Mouse (Mus musculus): Measurements from ENCODE around the gene Olfr986. TPM values are rescaled to one million over a fixed set of nuclear protein-coding genes. Genes with fewer than 3 reads are reported as not detected.

Gene Olfr986
- total RNA-seq (2014; rRNA removed) (not detected in 2 replicates), polyA plus RNA-seq (2015; fragmentation: Nextera tagmentation; extraction: Ambion mirVana) (not detected in 2 replicates)

DNA sequence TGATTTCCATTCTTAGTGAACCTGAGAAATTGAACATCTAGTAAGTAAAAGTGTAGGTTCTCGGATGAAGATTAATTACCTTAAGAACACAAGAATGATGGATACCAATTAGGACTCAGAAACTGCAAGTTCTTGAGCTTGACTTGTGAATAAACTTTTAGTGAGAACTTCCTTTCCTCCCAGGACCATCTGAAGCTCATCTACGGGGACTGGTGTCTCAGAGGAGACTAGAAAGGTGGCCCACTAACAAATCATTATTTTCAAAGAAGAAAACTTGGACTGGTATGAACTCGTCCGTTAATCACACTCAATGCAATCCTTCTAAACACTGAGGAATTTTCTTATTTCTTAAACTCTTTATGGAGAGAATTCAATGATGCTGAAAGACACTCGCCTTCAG lies at the start of gene Olfr986:
Gene Olfr986, plus strand, starts transcription at position 301 of the 400 bp plus-strand sequence.
- no peak for DNase-seq (ENCODE audit: low spot score)
- no peak for ATAC-seq (ENCODE audit: low FRiP score)
- H3K27me3 ChIP-seq (ENCODE audit: insufficient read depth, low read length): no peaks in the 10 kb centered on the region
- H3K9me3 ChIP-seq (ENCODE audit: low read length): no peaks in the 10 kb centered on the region
- TF ChIP-seq CTCF (IDR thresholded peaks at IDR 0.05): no peak
- H3K36me3 ChIP-seq (ENCODE audit: insufficient read depth, low read length): no peaks in the 10 kb centered on the region
- no peak within 1 kb of the TSS for H3K4me3 ChIP-seq (ENCODE audit: low read depth, low read length)
- no peak within 1 kb of the TSS for H3K4me2 ChIP-seq (ENCODE audit: low read depth, low read length, poor library complexity, severe bottlenecking)
- H3K9ac ChIP-seq (replicated peaks; ENCODE audit: low read length, poor library complexity, severe bottlenecking): no peak within 1 kb of the TSS
- 91% methylated on average over 5 of the region's 5 CpGs for WGBS
- H3K27ac ChIP-seq (ENCODE audit: low read depth, low read length): no peak within 1 kb of the TSS
- H3K4me1 ChIP-seq (ENCODE audit: insufficient read depth, low read length): no peaks in the 10 kb centered on the region

DNA sequence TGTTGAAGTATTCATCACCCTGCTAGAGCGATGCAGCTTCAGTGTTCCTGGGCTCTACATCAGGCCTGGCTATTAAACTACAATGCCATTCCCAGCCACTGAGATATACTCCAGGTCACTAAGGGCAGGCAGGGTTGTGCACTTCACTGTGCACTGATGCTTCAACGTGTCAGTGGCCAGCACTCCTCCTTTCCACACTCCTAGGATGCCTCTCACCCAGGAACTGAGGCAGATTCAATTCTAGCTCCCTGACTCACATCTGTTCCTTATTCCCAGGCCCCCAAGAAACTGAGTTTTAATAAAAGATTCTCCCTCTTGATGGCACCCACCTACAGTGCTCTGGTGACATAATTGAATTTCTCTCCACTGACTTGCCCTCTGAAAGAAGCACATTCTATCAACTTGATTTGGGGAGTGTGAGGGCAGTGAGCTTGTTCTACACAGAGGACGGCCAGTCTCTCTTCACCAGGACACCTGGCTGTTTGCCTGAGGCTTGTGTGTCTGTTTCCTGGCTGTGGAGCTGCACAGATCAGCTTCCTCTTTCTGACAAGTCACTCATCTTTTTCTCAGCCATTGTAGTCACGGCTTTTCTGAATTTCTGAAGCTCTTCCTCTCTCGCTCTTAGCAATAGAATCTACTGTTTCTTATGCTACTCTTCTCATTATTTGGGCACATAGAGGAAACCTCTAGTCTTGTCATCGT lies 43.6 kb upstream of the Olfr986 start:
- DNase-seq (ENCODE audit: low spot score): no peak
- Histone ChIP-seq H3K36me3 (ENCODE audit: insufficient read depth, low read length) (no peaks in the 10 kb centered on the region), H3K27me3 (ENCODE audit: insufficient read depth, low read length) (no peaks in the 10 kb centered on the region), H3K4me3 (ENCODE audit: low read depth, low read length) (no peak overlapping the region), H3K4me1 (ENCODE audit: insufficient read depth, low read length) (no peaks in the 10 kb centered on the region), H3K9ac (replicated peaks; ENCODE audit: low read length, poor library complexity, severe bottlenecking) (no peak overlapping the region), H3K4me2 (ENCODE audit: low read depth, low read length, poor library complexity, severe bottlenecking) (no peak overlapping the region), H3K27ac (ENCODE audit: low read depth, low read length) (no peak overlapping the region), H3K9me3 (ENCODE audit: low read length) (no peaks in the 10 kb centered on the region)
- TF ChIP-seq CTCF (IDR thresholded peaks at IDR 0.05): no peak
- 82% methylated on average over 6 of the region's 6 CpGs for WGBS
- ATAC-seq (ENCODE audit: low FRiP score): no peak

DNA sequence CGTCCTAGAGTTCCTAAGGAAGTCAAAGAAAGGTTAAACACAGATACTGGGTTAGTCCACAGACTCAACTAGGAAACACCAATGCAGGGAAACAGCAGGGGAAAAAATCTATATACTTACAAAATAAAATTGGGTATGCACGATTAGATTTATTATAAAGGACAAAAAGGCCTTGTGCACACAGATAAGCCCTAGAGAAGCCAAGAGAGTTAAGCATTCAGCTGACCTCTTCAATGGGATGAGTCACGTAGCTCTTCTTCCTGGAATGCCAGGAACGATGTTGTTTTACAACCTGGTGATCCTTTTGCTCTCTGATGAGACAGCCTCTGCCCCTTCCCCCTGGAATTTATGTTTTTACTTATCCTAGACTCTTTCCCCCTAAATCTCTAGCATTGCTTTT lies 41.2 kb upstream of the Olfr986 start:
- Histone ChIP-seq H3K27me3 (ENCODE audit: insufficient read depth, low read length) (no peaks in the 10 kb centered on the region), H3K9me3 (ENCODE audit: low read length) (no peaks in the 10 kb centered on the region), H3K9ac (replicated peaks; ENCODE audit: low read length, poor library complexity, severe bottlenecking) (no peak overlapping the region), H3K4me3 (ENCODE audit: low read depth, low read length) (no peak overlapping the region), H3K27ac (ENCODE audit: low read depth, low read length) (no peak overlapping the region), H3K36me3 (ENCODE audit: insufficient read depth, low read length) (no peaks in the 10 kb centered on the region), H3K4me1 (ENCODE audit: insufficient read depth, low read length) (no peaks in the 10 kb centered on the region), H3K4me2 (ENCODE audit: low read depth, low read length, poor library complexity, severe bottlenecking) (no peak overlapping the region)
- DNase-seq (ENCODE audit: low spot score) (no peak), ATAC-seq (ENCODE audit: low FRiP score) (no peak)
- TF ChIP-seq CTCF (IDR thresholded peaks at IDR 0.05): no peak
- 76% methylated on average over 4 of the region's 4 CpGs for WGBS

DNA sequence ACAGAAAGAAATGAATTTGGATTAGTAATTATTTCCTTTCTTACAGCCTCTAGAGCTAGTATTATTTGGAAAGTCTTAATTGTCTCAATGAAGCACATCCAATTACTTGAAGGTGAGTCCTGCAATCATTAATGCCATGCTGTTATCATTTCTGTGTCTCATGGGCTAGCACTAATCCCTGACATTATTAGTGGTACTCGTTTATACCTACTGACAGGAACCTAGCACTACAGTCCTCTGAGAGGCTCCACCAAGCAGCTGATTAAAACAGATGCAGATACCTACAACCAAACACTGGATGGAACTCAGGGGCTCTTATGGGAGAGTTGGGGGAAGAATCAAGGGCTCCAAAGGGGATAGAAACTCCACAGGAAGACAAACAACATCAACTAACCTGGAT lies 39.2 kb upstream of the Olfr986 start:
- no peak overlapping the region for H3K4me2 ChIP-seq (ENCODE audit: low read depth, low read length, poor library complexity, severe bottlenecking)
- no peak for DNase-seq (ENCODE audit: low spot score)
- H3K9ac ChIP-seq (replicated peaks; ENCODE audit: low read length, poor library complexity, severe bottlenecking): no peak overlapping the region
- H3K27me3 ChIP-seq (ENCODE audit: insufficient read depth, low read length): no peaks in the 10 kb centered on the region
- H3K27ac ChIP-seq (ENCODE audit: low read depth, low read length): no peak overlapping the region
- ATAC-seq (ENCODE audit: low FRiP score): no peak
- WGBS: 54% methylated on average over 1 of the region's 1 CpGs
- H3K9me3 ChIP-seq (ENCODE audit: low read length): no peaks in the 10 kb centered on the region
- H3K4me1 ChIP-seq (ENCODE audit: insufficient read depth, low read length): no peaks in the 10 kb centered on the region
- H3K4me3 ChIP-seq (ENCODE audit: low read depth, low read length): no peak overlapping the region
- no peaks in the 10 kb centered on the region for H3K36me3 ChIP-seq (ENCODE audit: insufficient read depth, low read length)
- TF ChIP-seq CTCF (IDR thresholded peaks at IDR 0.05): no peak

DNA sequence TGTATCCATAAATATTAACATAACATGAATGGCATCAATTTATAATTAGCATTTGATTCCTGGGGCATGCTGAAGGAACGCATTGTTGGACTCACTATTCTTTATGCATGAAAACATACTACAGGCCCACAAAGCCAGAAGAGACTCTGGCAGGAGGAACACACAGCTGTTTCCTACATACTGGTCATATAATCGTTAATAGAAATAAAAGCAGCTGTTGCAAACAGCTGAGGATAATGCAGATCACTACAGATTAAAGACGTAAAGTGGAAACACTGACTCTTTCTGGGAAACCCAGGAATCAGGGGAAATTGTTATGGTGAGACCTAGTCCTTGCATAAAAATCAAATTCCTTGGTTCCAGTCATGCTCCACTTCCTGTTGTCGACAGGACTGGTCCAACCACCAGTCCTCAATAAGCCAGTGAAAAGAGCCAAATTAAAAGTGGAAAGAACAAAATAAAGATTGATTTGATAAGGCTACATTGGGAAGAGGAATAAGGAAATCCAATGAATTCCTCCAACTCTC lies 25.5 kb upstream of the Olfr986 start:
- no peak overlapping the region for H3K4me2 ChIP-seq (ENCODE audit: low read depth, low read length, poor library complexity, severe bottlenecking)
- no peak for ATAC-seq (ENCODE audit: low FRiP score)
- TF ChIP-seq CTCF (IDR thresholded peaks at IDR 0.05): no peak
- H3K9me3 ChIP-seq (ENCODE audit: low read length): no peaks in the 10 kb centered on the region
- no peak overlapping the region for H3K4me3 ChIP-seq (ENCODE audit: low read depth, low read length)
- H3K9ac ChIP-seq (replicated peaks; ENCODE audit: low read length, poor library complexity, severe bottlenecking): no peak overlapping the region
- H3K4me1 ChIP-seq (ENCODE audit: insufficient read depth, low read length): no peaks in the 10 kb centered on the region
- 71% methylated on average over 4 of the region's 4 CpGs for WGBS
- no peaks in the 10 kb centered on the region for H3K36me3 ChIP-seq (ENCODE audit: insufficient read depth, low read length)
- no peaks in the 10 kb centered on the region for H3K27me3 ChIP-seq (ENCODE audit: insufficient read depth, low read length)
- no peak for DNase-seq (ENCODE audit: low spot score)
- H3K27ac ChIP-seq (ENCODE audit: low read depth, low read length): no peak overlapping the region

DNA sequence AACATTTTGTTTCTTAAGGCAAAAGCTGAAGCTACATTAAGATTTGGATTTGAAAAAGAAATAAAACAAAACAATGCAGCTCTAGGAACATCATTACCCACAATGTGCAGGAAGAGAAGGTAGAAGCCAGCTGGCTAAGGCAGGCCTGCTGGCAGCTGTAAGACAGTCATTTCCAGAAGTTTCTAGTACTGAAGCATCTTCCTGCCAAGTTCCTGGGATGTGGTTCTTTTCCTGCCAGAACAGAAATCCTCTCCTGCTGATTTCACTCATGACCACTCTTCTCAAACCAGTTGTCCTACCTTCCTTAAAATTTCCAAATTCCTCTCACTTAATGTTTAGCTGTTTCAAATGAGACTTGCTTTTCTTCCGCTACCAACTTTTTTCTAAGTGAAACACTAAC lies 14.3 kb upstream of the Olfr986 start:
- DNase-seq (ENCODE audit: low spot score) (peak; percentile 37), ATAC-seq (ENCODE audit: low FRiP score) (no peak)
- TF ChIP-seq CTCF (IDR thresholded peaks at IDR 0.05): no peak
- Histone ChIP-seq H3K27me3 (ENCODE audit: insufficient read depth, low read length) (no peaks in the 10 kb centered on the region), H3K4me3 (ENCODE audit: low read depth, low read length) (no peak overlapping the region), H3K9ac (replicated peaks; ENCODE audit: low read length, poor library complexity, severe bottlenecking) (no peak overlapping the region), H3K27ac (ENCODE audit: low read depth, low read length) (no peak overlapping the region), H3K9me3 (ENCODE audit: low read length) (no peaks in the 10 kb centered on the region), H3K36me3 (ENCODE audit: insufficient read depth, low read length) (no peaks in the 10 kb centered on the region), H3K4me1 (ENCODE audit: insufficient read depth, low read length) (no peaks in the 10 kb centered on the region), H3K4me2 (ENCODE audit: low read depth, low read length, poor library complexity, severe bottlenecking) (no peak overlapping the region)
- 98% methylated on average over 1 of the region's 1 CpGs for WGBS

Data from midbrain, postnatal 0 days (tissue).